Mouse (Mus musculus) left cerebral cortex, adult 2 months (tissue): ENCODE measurements around the gene Unc13a. TPM values are rescaled to one million over a fixed set of nuclear protein-coding genes. Genes with fewer than 3 reads are reported as not detected.
"Not testable (repeated sequence)": the region's sequence is repeated elsewhere in the genome, so short reads cannot be mapped to it uniquely, and the experiment has no call there.

Experiments
- DNase-seq, 2 experiments: peaks; one replicate each; pipeline ENCODE4 v3.0.0; 2021 to 2022; ENCODE audit warnings: low spot score in 2 of 2, mixed read lengths in 1 of 2; ENCODE audit errors: extremely low spot score in 1 of 2
- H3K27ac ChIP-seq: fragments of 200-600 bp; 2 replicates; pipeline ENCODE4 v1.8.1; 2022
- H3K4me3 ChIP-seq: fragments of 200-600 bp; 2 replicates; pipeline ENCODE4 v1.8.1; 2022
- CTCF ChIP-seq: fragments of 200-600 bp; IDR thresholded peaks from 2 replicates; pipeline ENCODE4 v1.8.1; 2022; ENCODE audit warnings: antibody characterized with exemption, mild to moderate bottlenecking, moderate library complexity
- intact Hi-C: fragments of 180-260 bp; cut with DNase I; formaldehyde crosslinking; loops from one replicate; pipeline ENCODE4 v1.15.1; 2025
- total RNA-seq, 2 experiments: library from RNA; stranded (reverse); gene quantifications; 2 replicates each; pipeline ENCODE4 v1.2.3; 2021

Gene Unc13a
- total RNA-seq, 2 experiments from 2014 or later = 313 to 351 TPM

GRCm38 (mm10) chr8:71702923-71703322, 31.4 kb upstream of the Unc13a start:
- H3K4me3 ChIP-seq = no peak overlapping the region
- no peak overlapping the region for H3K27ac ChIP-seq
- no peak for DNase-seq
- no peak for TF ChIP-seq CTCF
- intact Hi-C loops = no loop called here

- intact Hi-C loops = no loop called here
- Histone ChIP-seq H3K4me3 (no peak overlapping the region), H3K27ac (no peak overlapping the region)
- no peak for DNase-seq
- TF ChIP-seq CTCF = peak; percentile 25
These were observed 30.5 kb upstream of the Unc13a start for GRCm38 (mm10) chr8:71702087-71702432.

GRCm38 (mm10) chr8:71701414-71702086, 30.0 kb upstream of the Unc13a start, which contains the start of gene B3gnt3:
Gene B3gnt3 (minus strand): TSS chr8:71701789.
- Histone ChIP-seq H3K27ac (no peak within 1 kb of the TSS), H3K4me3 (peak within 1 kb of the TSS; percentile 23)
- no peak for DNase-seq
- TF ChIP-seq CTCF = no peak
- intact Hi-C loops = no loop called here

GRCm38 (mm10) chr8:71700493-71701269, 29.1 kb upstream of the Unc13a start:
- no peak for TF ChIP-seq CTCF

GRCm38 (mm10) chr8:71695456-71695855, 23.9 kb upstream of the Unc13a start:
- TF ChIP-seq CTCF = peak; percentile 36
- DNase-seq, H3K4me3 ChIP-seq, intact Hi-C loops, H3K27ac ChIP-seq: not testable (repeated sequence)

More at GRCm38 (mm10) chr8:71700493-71701269, 29.1 kb upstream of the Unc13a start:
- DNase-seq = no peak
- intact Hi-C loops = no loop called here
- H3K4me3 ChIP-seq = peak overlapping the region; percentile 23
- no peak overlapping the region for H3K27ac ChIP-seq

GRCm38 (mm10) chr8:71693166-71694041, 21.8 kb upstream of the Unc13a start:
- no peak for TF ChIP-seq CTCF
- Histone ChIP-seq H3K4me3 (0 out of 2 replicates have a peak overlapping the region, but pooled peaks have one; percentile 7), H3K27ac (no peak overlapping the region)
- intact Hi-C loops = no loop called here
- no peak for DNase-seq

- intact Hi-C loops = no loop called here
- no peak overlapping the region for H3K27ac ChIP-seq
- DNase-seq = no peak
- TF ChIP-seq CTCF = no peak
- H3K4me3 ChIP-seq = no peak overlapping the region
These were observed 21.0 kb upstream of the Unc13a start for GRCm38 (mm10) chr8:71692509-71692908.

- H3K4me3 ChIP-seq = no peak within 1 kb of the TSS
- no peak for DNase-seq
- H3K27ac ChIP-seq = no peak within 1 kb of the TSS
- intact Hi-C loops = no loop called here
- no peak for TF ChIP-seq CTCF
These were observed 17.5 kb upstream of the Unc13a start, which contains the start of gene Insl3 for GRCm38 (mm10) chr8:71689028-71689427. Gene Insl3 (plus strand): TSS chr8:71689214.

- DNase-seq = no peak
- Histone ChIP-seq H3K27ac (no peak overlapping the region), H3K4me3 (no peak overlapping the region)
- TF ChIP-seq CTCF = no peak
- intact Hi-C loops = no loop called here
These were observed 16.1 kb upstream of the Unc13a start for GRCm38 (mm10) chr8:71687616-71688015.

GRCm38 (mm10) chr8:71686143-71686734, 14.7 kb upstream of the Unc13a start:
- no peak for DNase-seq
- intact Hi-C loops = no loop called here
- no peak overlapping the region for H3K4me3 ChIP-seq
- H3K27ac ChIP-seq = no peak overlapping the region
- TF ChIP-seq CTCF = no peak

- H3K27ac ChIP-seq = no peak overlapping the region
- intact Hi-C loops = no loop called here
- H3K4me3 ChIP-seq = peak overlapping the region; percentile 17; the same call in 1 of the 2 replicates
- no peak; the same call in 1 of the 2 replicates for TF ChIP-seq CTCF
- DNase-seq = no peak
These were observed 14.0 kb upstream of the Unc13a start for GRCm38 (mm10) chr8:71685573-71685972.
